Mouse (Mus musculus) bone marrow macrophage, adult 2 months (primary cell): Measurements from ENCODE around the gene Psmc1.

Experiments
- CTCF ChIP-seq: IDR thresholded peaks from 2 replicates; pipeline ENCODE4 v1.5.1; 2012; ENCODE audit warnings: low read depth, mild to moderate bottlenecking, low read length, moderate library complexity
- POLR2A ChIP-seq: IDR thresholded peaks from 2 replicates; pipeline ENCODE4 v1.6.1; 2012; ENCODE audit warnings: mild to moderate bottlenecking, low read depth, low read length, borderline replicate concordance

DNA sequence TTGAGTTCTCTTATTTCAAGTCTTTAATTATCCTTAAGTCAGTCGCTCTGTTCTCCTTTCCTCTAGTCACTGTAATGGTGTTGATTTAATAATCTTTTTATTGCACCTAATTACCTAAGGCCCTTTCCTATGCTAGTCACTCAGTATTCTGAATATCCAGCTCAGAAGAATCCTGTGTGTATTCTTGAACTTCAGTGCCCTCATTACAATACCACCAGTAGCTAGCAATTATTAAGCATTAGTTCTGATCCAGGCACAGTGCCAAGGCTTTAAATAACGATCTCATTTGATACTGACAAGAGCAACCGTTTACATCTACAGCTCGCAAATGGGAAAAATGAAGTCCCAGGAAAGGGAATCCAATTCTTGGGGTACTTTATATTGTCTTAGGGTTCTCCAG lies 34.2 kb upstream of the Psmc1 start:
- no peak for TF ChIP-seq CTCF
- TF ChIP-seq POLR2A = no peak
